Mouse (Mus musculus): Measurements from ENCODE around the gene Tcf12. TPM values are rescaled to one million over a fixed set of nuclear protein-coding genes. Genes with fewer than 3 reads are reported as not detected.

The Tcf12 gene
- polyA plus RNA-seq (2021; fragmentation: Nextera tagmentation) = 13.1 and 13.7 TPM in 2 replicates
- long read RNA-seq, experiment 1, full-length matches to known transcripts = 1 of 23 reads
- long read RNA-seq, experiment 1, partial matches to known transcripts = 9 of 23 reads
- long read RNA-seq, experiment 1, other reads (novel, unspliced or antisense) = 13 of 23 reads
- long read RNA-seq, experiment 2, full-length matches to known transcripts = 28 of 104 reads
- long read RNA-seq, experiment 2, partial matches to known transcripts = 38 of 104 reads
- long read RNA-seq, experiment 2, other reads (novel, unspliced or antisense) = 38 of 104 reads

GRCm38 (mm10) chr9:72111622-72112550, at the start of gene Tcf12:
Gene Tcf12, minus strand, starts transcription at chr9:72111871.

Small RNA genes within 50 kb of the gene (microRNA-seq; reads per million reads assigned to microRNA genes)
- gene Gm27450 = not detected

Other genes starting within 250 kb of the Tcf12 start
- gene Zfp280d, start 163.0 kb upstream of the Tcf12 start, polyA plus RNA-seq (2021; fragmentation: Nextera tagmentation) = 7.7 and 8.4 TPM in 2 replicates

Data from layer of hippocampus, adult 6 months (tissue).